Mouse (Mus musculus): ENCODE data around the gene Gm20503. TPM values are rescaled to one million over a fixed set of nuclear protein-coding genes. Genes with fewer than 3 reads are reported as not detected.

The Gm20503 gene
- total RNA-seq, 1 experiment from 2014 or later, result not detected

GRCm38 (mm10) chr4:59006211-59006610, 3.2 kb downstream of the Gm20503 start:
- no peak for ATAC-seq (replicated peaks; ENCODE audit: low read depth, poor library complexity, severe bottlenecking)

GRCm38 (mm10) chr4:59007016-59007415, 4.0 kb downstream of the Gm20503 start:
- no peak for ATAC-seq (replicated peaks; ENCODE audit: low read depth, poor library complexity, severe bottlenecking)

GRCm38 (mm10) chr4:59007974-59008373, 5.0 kb downstream of the Gm20503 start:
- ATAC-seq (replicated peaks; ENCODE audit: low read depth, poor library complexity, severe bottlenecking), result no peak

- ATAC-seq (replicated peaks; ENCODE audit: low read depth, poor library complexity, severe bottlenecking), result peak; percentile 83
Measured at GRCm38 (mm10) chr4:59009186-59009585, 6.2 kb downstream of the Gm20503 start.

- ATAC-seq (replicated peaks; ENCODE audit: low read depth, poor library complexity, severe bottlenecking), result peak; percentile 58
Measured at GRCm38 (mm10) chr4:59009696-59010095, 6.7 kb downstream of the Gm20503 start.

- no peak for ATAC-seq (replicated peaks; ENCODE audit: low read depth, poor library complexity, severe bottlenecking)
Measured at GRCm38 (mm10) chr4:59011446-59011845, 8.4 kb downstream of the Gm20503 start.

GRCm38 (mm10) chr4:59015181-59015580, 12.2 kb downstream of the Gm20503 start:
- no peak for ATAC-seq (replicated peaks; ENCODE audit: low read depth, poor library complexity, severe bottlenecking)

GRCm38 (mm10) chr4:59016922-59017321, 13.9 kb downstream of the Gm20503 start:
- no peak for ATAC-seq (replicated peaks; ENCODE audit: low read depth, poor library complexity, severe bottlenecking)

GRCm38 (mm10) chr4:59034325-59034917, 31.4 kb downstream of the Gm20503 start:
- no peak for ATAC-seq (replicated peaks; ENCODE audit: low read depth, poor library complexity, severe bottlenecking)

- ATAC-seq (replicated peaks; ENCODE audit: low read depth, poor library complexity, severe bottlenecking), result peak; percentile 46
Measured at GRCm38 (mm10) chr4:59034918-59035785, 32.1 kb downstream of the Gm20503 start, which contains the start of gene Gng10. Gene Gng10, plus strand, starts transcription at chr4:59035088.

GRCm38 (mm10) chr4:59035786-59036350, 32.9 kb downstream of the Gm20503 start:
- no peak for ATAC-seq (replicated peaks; ENCODE audit: low read depth, poor library complexity, severe bottlenecking)

- peak; percentile 69 for ATAC-seq (replicated peaks; ENCODE audit: low read depth, poor library complexity, severe bottlenecking)
Measured at GRCm38 (mm10) chr4:59036490-59037127, 33.6 kb downstream of the Gm20503 start.

- ATAC-seq (replicated peaks; ENCODE audit: low read depth, poor library complexity, severe bottlenecking), result no peak
Measured at GRCm38 (mm10) chr4:59037525-59037924, 34.5 kb downstream of the Gm20503 start.

GRCm38 (mm10) chr4:59040397-59041287, 37.6 kb downstream of the Gm20503 start:
- peak; percentile 53 for ATAC-seq (replicated peaks; ENCODE audit: low read depth, poor library complexity, severe bottlenecking)

- peak; percentile 34 for ATAC-seq (replicated peaks; ENCODE audit: low read depth, poor library complexity, severe bottlenecking)
Measured at GRCm38 (mm10) chr4:59043074-59043473, 40.1 kb downstream of the Gm20503 start.

GRCm38 (mm10) chr4:59043891-59044290, 40.9 kb downstream of the Gm20503 start:
- ATAC-seq (replicated peaks; ENCODE audit: low read depth, poor library complexity, severe bottlenecking), result no peak

GRCm38 (mm10) chr4:59047222-59047621, 44.2 kb downstream of the Gm20503 start:
- ATAC-seq (replicated peaks; ENCODE audit: low read depth, poor library complexity, severe bottlenecking), result no peak

GRCm38 (mm10) chr4:59051081-59051480, 48.1 kb downstream of the Gm20503 start:
- ATAC-seq (replicated peaks; ENCODE audit: low read depth, poor library complexity, severe bottlenecking), result peak; percentile 45; the same call in 1 of the 2 replicates

- no peak for ATAC-seq (replicated peaks; ENCODE audit: low read depth, poor library complexity, severe bottlenecking)
Measured at GRCm38 (mm10) chr4:59057929-59058328, 54.9 kb downstream of the Gm20503 start.

GRCm38 (mm10) chr4:59062526-59062925, 59.5 kb downstream of the Gm20503 start:
- ATAC-seq (replicated peaks; ENCODE audit: low read depth, poor library complexity, severe bottlenecking), result no peak
